Mouse (Mus musculus): ENCODE results near the gene Artn. TPM values are rescaled to one million over a fixed set of nuclear protein-coding genes. Genes with fewer than 3 reads are reported as not detected.

Gene Artn
- total and polyA plus RNA-seq, 2 experiments from 2014 or later = 0.59 to 1.0 TPM

- Histone ChIP-seq H3K4me1 (ENCODE audit: insufficient read depth, low read length) (peaks cover 46% of the 10 kb centered on the region), H3K4me2 (ENCODE audit: low read depth, low read length) (peak overlapping the region; percentile 47), H3K36me3 (ENCODE audit: insufficient read depth, low read length) (peaks cover 4% of the 10 kb centered on the region), H3K4me3 (ENCODE audit: low read length) (peak overlapping the region; percentile 9; the same call in 1 of the 2 replicates), H3K9ac (replicated peaks; ENCODE audit: low read length) (peak overlapping the region; percentile 39; the same call in 1 of the 2 replicates), H3K27ac (peak overlapping the region; percentile 68; the same call in 1 of the 2 replicates), H3K9me3 (ENCODE audit: low read length) (no peaks in the 10 kb centered on the region), H3K27me3 (ENCODE audit: insufficient read depth, low read length) (no peaks in the 10 kb centered on the region)
- no peak for TF ChIP-seq CTCF (IDR thresholded peaks at IDR 0.05; ENCODE audit: low read depth)
- ATAC-seq (peak; percentile 85), DNase-seq (ENCODE audit: low spot score) (peak; percentile 83)
- 29% methylated on average over 8 of the region's 8 CpGs for WGBS
These were observed 20.6 kb downstream of the Artn start for GRCm38 (mm10) chr4:117908834-117909453.

DNA sequence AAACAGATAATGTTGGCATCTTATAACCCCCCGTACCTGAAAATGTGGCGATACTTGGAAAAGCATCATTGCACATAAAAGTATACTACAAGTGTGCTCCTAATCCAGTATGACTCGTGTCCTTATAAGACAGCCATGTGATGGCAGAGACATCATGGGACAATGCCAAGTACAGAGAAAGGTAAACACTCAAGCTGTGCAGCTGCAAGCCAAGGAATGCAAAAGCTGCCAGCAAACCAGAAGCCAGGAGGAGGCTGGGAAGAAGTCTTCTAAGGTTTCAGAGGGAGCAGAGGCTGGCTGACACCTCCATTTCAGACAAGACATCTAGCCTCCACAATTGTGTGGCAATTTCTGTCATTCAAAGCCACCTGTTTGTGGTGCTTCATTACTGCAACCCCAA is 23.4 kb downstream of the Artn start:
- no peak for TF ChIP-seq CTCF (IDR thresholded peaks at IDR 0.05; ENCODE audit: low read depth)
- DNase-seq (ENCODE audit: low spot score) (no peak), ATAC-seq (no peak)
- H3K4me3 ChIP-seq (ENCODE audit: low read length) = no peak overlapping the region
- H3K36me3 ChIP-seq (ENCODE audit: insufficient read depth, low read length) = peaks cover 29% of the 10 kb centered on the region
- no peak overlapping the region for H3K9ac ChIP-seq (replicated peaks; ENCODE audit: low read length)
- 78% methylated on average over 3 of the region's 3 CpGs for WGBS
- no peaks in the 10 kb centered on the region for H3K9me3 ChIP-seq (ENCODE audit: low read length)
- no peak overlapping the region for H3K27ac ChIP-seq
- H3K27me3 ChIP-seq (ENCODE audit: insufficient read depth, low read length) = no peaks in the 10 kb centered on the region
- no peak overlapping the region for H3K4me2 ChIP-seq (ENCODE audit: low read depth, low read length)
- peaks cover 23% of the 10 kb centered on the region for H3K4me1 ChIP-seq (ENCODE audit: insufficient read depth, low read length)

DNA sequence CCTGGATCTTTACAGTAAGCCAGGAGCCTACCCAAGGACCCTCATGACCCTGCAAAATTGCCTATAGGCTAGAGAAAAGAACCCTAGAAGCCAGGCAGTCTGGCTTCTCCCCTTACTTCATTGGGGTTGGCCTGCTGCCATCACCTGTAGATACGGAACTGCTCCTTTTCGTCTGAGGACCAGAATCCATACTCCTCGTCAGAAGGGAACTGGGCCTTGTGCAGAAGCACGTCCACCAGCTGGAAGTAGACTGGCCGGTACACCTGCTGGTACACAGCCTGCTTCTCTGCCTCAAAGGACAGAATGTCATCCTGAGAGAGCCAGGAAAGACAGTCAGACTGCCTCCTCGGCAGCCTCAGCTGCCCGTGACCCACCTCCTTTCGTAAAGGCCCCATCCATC is 24.8 kb downstream of the Artn start:
- Histone ChIP-seq H3K9ac (replicated peaks; ENCODE audit: low read length) (no peak overlapping the region), H3K4me2 (ENCODE audit: low read depth, low read length) (no peak overlapping the region), H3K36me3 (ENCODE audit: insufficient read depth, low read length) (peaks cover 43% of the 10 kb centered on the region), H3K4me3 (ENCODE audit: low read length) (no peak overlapping the region), H3K27me3 (ENCODE audit: insufficient read depth, low read length) (no peaks in the 10 kb centered on the region), H3K9me3 (ENCODE audit: low read length) (no peaks in the 10 kb centered on the region), H3K27ac (no peak overlapping the region), H3K4me1 (ENCODE audit: insufficient read depth, low read length) (peaks cover 17% of the 10 kb centered on the region)
- no peak for DNase-seq (ENCODE audit: low spot score)
- 88% methylated on average over 8 of the region's 8 CpGs for WGBS
- no peak for ATAC-seq
- no peak for TF ChIP-seq CTCF (IDR thresholded peaks at IDR 0.05; ENCODE audit: low read depth)

GRCm38 (mm10) chr4:117904094-117904493 is 25.5 kb downstream of the Artn start:
- peaks cover 14% of the 10 kb centered on the region for H3K4me1 ChIP-seq (ENCODE audit: insufficient read depth, low read length)
- no peak overlapping the region for H3K9ac ChIP-seq (replicated peaks; ENCODE audit: low read length)
- no peak for TF ChIP-seq CTCF (IDR thresholded peaks at IDR 0.05; ENCODE audit: low read depth)
- H3K4me2 ChIP-seq (ENCODE audit: low read depth, low read length) = no peak overlapping the region
- no peaks in the 10 kb centered on the region for H3K27me3 ChIP-seq (ENCODE audit: insufficient read depth, low read length)
- no peak for DNase-seq (ENCODE audit: low spot score)
- H3K9me3 ChIP-seq (ENCODE audit: low read length) = no peaks in the 10 kb centered on the region
- H3K27ac ChIP-seq = no peak overlapping the region
- 75% methylated on average over 10 of the region's 10 CpGs for WGBS
- H3K36me3 ChIP-seq (ENCODE audit: insufficient read depth, low read length) = peaks cover 50% of the 10 kb centered on the region
- H3K4me3 ChIP-seq (ENCODE audit: low read length) = no peak overlapping the region
- ATAC-seq = no peak

DNA sequence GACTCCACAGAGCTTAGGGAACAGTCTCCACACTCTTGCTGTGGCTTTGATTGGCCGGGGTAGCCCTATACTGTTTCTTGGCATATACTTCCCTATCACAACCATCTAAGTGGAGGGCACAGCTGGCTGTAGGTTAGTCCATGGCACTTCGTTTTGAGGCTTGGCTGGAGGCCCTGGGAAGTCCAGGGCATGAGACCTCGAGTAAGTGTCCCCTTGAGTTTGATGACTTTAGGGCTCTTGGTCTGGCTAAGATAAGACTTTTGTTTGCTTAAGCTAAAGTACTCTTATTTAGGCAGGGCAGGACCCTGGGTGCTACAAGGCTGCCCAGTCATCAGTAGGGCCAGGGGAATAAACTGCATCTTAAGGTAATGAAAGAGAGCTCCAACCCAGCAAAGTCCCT is 31.5 kb downstream of the Artn start:
- Histone ChIP-seq H3K4me3 (ENCODE audit: low read length) (no peak overlapping the region), H3K9ac (replicated peaks; ENCODE audit: low read length) (no peak overlapping the region), H3K9me3 (ENCODE audit: low read length) (no peaks in the 10 kb centered on the region), H3K4me1 (ENCODE audit: insufficient read depth, low read length) (no peaks in the 10 kb centered on the region), H3K27ac (no peak overlapping the region), H3K27me3 (ENCODE audit: insufficient read depth, low read length) (no peaks in the 10 kb centered on the region), H3K4me2 (ENCODE audit: low read depth, low read length) (no peak overlapping the region), H3K36me3 (ENCODE audit: insufficient read depth, low read length) (peaks cover 71% of the 10 kb centered on the region)
- WGBS = 81% methylated on average over 3 of the region's 3 CpGs
- ATAC-seq = no peak
- TF ChIP-seq CTCF (IDR thresholded peaks at IDR 0.05; ENCODE audit: low read depth) = no peak
- DNase-seq (ENCODE audit: low spot score) = no peak

DNA sequence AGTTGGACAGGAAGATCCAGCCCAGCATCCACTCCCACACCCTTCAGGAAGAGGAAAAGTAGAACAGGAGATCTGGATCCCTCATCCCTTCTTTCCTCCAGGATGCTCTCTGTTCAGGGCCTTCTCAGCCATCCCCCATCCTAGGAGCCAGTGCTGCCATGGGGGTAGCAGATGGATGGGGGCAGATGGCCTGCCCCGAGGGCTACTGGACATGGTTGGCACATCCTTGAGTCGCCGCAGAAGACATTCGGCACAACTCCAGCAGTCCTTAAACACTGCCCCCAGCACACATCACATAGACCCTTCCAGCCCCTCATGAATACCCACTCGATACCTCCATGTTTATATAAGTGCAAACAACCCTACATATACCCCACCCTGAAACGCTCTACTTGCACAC is 33.5 kb downstream of the Artn start:
- H3K9ac ChIP-seq (replicated peaks; ENCODE audit: low read length) = no peak overlapping the region
- H3K36me3 ChIP-seq (ENCODE audit: insufficient read depth, low read length) = peaks cover 52% of the 10 kb centered on the region
- ATAC-seq (no peak), DNase-seq (ENCODE audit: low spot score) (no peak)
- 79% methylated on average over 6 of the region's 6 CpGs for WGBS
- H3K4me2 ChIP-seq (ENCODE audit: low read depth, low read length) = no peak overlapping the region
- 0 out of 2 replicates have a peak, but pooled peaks cover 2% of the 10 kb centered on the region for H3K4me1 ChIP-seq (ENCODE audit: insufficient read depth, low read length)
- no peak overlapping the region for H3K4me3 ChIP-seq (ENCODE audit: low read length)
- H3K9me3 ChIP-seq (ENCODE audit: low read length) = no peaks in the 10 kb centered on the region
- TF ChIP-seq CTCF (IDR thresholded peaks at IDR 0.05; ENCODE audit: low read depth) = no peak
- no peak overlapping the region; the same call in 1 of the 2 replicates for H3K27ac ChIP-seq
- no peaks in the 10 kb centered on the region for H3K27me3 ChIP-seq (ENCODE audit: insufficient read depth, low read length)

DNA sequence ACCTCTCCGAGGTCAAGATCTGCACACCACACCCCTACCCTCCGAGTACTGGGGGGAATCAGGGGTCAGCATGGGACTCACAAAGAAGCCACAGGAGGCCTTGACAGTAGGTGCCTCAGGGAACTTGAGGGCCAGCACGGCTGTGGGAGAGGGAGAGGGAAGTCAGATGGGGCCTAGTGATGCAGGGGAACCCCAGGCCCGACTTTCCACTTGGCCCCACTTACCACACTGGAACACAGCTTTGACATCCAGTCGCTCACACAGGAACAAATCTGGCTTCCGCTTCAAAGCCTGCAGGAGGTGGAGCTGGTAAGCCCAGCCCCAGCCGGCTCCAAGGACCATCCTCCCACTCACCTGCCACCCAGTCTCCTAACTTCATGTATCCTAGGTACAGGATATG is 34.2 kb downstream of the Artn start:
- Histone ChIP-seq H3K27ac (no peak overlapping the region; the same call in 1 of the 2 replicates), H3K36me3 (ENCODE audit: insufficient read depth, low read length) (peaks cover 46% of the 10 kb centered on the region), H3K4me3 (ENCODE audit: low read length) (no peak overlapping the region), H3K4me2 (ENCODE audit: low read depth, low read length) (no peak overlapping the region), H3K9ac (replicated peaks; ENCODE audit: low read length) (no peak overlapping the region), H3K9me3 (ENCODE audit: low read length) (no peaks in the 10 kb centered on the region), H3K4me1 (ENCODE audit: insufficient read depth, low read length) (0 out of 2 replicates have a peak, but pooled peaks cover 5% of the 10 kb centered on the region), H3K27me3 (ENCODE audit: insufficient read depth, low read length) (no peaks in the 10 kb centered on the region)
- DNase-seq (ENCODE audit: low spot score) = no peak
- no peak for ATAC-seq
- 79% methylated on average over 7 of the region's 7 CpGs for WGBS
- TF ChIP-seq CTCF (IDR thresholded peaks at IDR 0.05; ENCODE audit: low read depth) = no peak

Measured in hindbrain, postnatal 0 days (tissue).